Mouse (Mus musculus) spleen, postnatal 10 days (tissue): ENCODE measurements around the gene Mdc1.

Experiments used
- DNase-seq, 2 experiments: peaks; one replicate each; pipeline ENCODE4 v3.0.0; 2021 to 2022; ENCODE audit warnings: low spot score in 2 of 2

Mdc1 gene

GRCm38 (mm10) chr17:35882924-35883323, 41.6 kb downstream of the Mdc1 start:
- no peak for DNase-seq

- DNase-seq, result no peak
Measured at GRCm38 (mm10) chr17:35883777-35884176, 42.5 kb downstream of the Mdc1 start.

GRCm38 (mm10) chr17:35887725-35888124, 46.4 kb downstream of the Mdc1 start:
- no peak for DNase-seq

GRCm38 (mm10) chr17:35896781-35897643, 55.7 kb downstream of the Mdc1 start, which contains the start of gene 2310061I04Rik:
TSS of gene 2310061I04Rik (minus strand) at chr17:35897431.
- peak; percentile 82 to 93 for DNase-seq

- peak in 1 of 2 experiments; percentile 27 for DNase-seq
Measured at GRCm38 (mm10) chr17:35897644-35898573, 56.6 kb downstream of the Mdc1 start.

- no peak for DNase-seq
Measured at GRCm38 (mm10) chr17:35900636-35901035, 59.3 kb downstream of the Mdc1 start.

- no peak for DNase-seq
Measured at GRCm38 (mm10) chr17:35903343-35903991, 62.2 kb downstream of the Mdc1 start.

- no peak for DNase-seq
Measured at GRCm38 (mm10) chr17:35903992-35904355, 62.7 kb downstream of the Mdc1 start.

- no peak for DNase-seq
Measured at GRCm38 (mm10) chr17:35905587-35905986, 64.3 kb downstream of the Mdc1 start.

- no peak for DNase-seq
Measured at GRCm38 (mm10) chr17:35907609-35908008, 66.3 kb downstream of the Mdc1 start.
